Mouse (Mus musculus) MN1 (cell line): ENCODE measurements around the gene Slitrk4.

Experiments
- DNase-seq: peaks from one replicate; pipeline ENCODE4 v3.0.0-alpha.2; 2016; ENCODE audit warnings: low spot score

Slitrk4 gene

DNA sequence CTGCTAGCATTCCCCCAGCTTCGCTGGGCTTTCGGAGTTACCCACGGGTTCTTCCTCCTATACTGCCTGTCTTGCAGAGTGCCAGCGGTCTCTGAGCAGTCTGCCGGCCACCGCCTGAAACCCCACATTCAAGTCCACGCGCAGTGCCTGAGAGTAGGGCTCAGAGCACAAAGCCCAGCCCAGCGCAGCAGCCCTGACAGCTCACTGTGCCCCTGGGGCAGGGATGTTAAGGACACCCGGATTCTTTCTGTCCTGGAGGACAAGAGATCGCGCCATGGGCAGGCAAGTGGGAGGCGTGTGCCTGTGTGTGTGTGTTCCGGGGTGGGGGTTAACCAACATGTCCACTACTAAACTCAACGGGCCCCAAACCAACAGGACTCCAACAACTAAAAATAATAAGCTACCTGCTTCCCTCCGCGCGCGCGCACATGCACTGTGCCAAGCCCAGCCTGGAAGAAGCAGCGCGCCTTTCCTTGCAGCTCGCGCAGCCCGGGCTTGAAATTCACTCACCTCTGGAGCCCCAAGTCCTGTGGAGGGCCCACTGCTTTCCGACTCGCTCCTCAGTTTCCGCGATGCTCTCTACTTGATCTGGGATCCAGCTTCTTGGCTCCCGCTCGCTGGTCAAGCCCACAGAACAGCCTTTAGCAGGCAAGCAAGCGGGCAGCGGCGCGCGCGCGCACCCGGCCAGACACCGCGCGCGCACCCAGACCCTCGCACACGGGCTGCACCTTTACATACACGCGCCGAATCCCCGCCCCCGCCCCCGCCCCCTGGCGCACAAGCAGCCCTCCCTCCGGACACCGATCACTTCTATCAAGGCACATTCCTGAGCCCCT is at the start of gene Slitrk4:
Gene Slitrk4 (minus strand): TSS at position 707 of the 836 bp plus-strand sequence.
- no peak for DNase-seq

DNA sequence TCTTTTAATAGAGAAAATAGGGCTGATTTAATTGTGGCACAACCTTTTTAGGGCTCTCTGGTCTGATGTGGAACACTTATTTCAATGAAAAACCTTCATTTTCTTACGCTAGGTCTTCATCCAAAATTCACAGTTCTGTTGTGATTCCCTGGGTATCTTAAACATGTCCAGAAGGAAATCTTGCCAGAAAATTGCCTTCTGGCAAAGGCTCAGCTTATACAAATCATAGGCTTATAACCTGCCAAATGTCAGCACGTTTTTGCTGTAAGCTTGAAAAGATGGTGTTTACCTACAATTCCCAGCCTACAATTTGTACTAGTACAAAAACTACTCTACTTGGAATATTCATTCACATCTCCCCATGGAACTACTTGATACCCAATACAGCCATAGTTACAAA is 42.7 kb upstream of the Slitrk4 start:
- DNase-seq: no peak

DNA sequence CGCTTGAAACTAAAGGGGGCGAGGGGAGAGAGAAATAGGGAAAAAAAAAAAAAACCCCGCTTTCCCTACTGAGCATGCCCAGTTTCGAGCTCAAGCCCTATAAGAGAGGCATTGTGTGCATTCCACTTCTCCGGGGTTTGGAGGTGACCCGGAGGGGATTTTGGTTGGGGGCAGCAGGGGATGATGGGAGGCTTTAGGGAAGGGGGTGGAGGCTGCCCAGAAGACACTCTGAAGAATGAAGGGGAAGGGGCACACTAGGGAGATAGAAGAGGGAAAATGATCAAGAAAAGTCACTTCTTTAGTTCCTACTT is 1.1 kb upstream of the Slitrk4 start:
- DNase-seq: no peak

DNA sequence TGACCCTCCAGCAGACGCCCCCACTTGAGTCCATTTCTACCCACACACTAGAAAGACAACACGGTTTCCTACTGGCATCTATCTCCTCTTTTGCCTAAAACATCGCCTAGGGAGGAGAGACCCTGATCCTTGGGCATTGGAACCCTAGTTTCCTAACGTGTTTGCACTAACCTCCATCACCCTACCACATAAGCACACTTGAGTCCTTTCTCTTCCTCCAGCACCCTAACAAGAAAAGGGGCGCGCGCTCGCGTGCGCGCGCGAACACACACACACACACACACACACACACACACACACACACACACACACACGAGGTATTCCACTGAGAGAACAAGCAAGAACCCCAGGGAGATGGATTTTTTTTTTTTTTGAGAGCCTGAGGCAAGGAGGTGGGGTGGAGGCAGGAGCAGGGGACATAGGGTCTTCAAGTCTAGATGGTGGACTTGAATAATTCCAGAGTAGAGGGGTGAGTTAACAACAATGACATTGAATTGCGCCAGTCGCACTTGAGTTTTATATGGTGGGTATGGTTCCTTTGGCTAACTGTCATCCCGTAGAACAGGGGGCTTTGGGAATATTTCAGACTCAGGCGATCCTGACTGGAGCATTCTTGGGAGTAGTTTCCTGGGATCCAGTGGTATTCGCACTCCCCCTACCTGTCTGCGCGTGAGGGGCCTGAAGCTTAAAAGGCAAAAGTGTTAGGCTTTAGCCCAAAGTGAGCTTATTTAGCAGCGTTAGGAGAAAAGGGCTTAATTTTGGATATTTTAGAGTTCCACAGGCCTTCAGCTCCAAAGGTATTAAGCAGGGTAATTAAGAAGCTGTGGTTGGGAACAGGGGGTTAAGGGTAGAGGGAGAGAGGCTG is 562 bp upstream of the Slitrk4 start:
- DNase-seq: no peak

DNA sequence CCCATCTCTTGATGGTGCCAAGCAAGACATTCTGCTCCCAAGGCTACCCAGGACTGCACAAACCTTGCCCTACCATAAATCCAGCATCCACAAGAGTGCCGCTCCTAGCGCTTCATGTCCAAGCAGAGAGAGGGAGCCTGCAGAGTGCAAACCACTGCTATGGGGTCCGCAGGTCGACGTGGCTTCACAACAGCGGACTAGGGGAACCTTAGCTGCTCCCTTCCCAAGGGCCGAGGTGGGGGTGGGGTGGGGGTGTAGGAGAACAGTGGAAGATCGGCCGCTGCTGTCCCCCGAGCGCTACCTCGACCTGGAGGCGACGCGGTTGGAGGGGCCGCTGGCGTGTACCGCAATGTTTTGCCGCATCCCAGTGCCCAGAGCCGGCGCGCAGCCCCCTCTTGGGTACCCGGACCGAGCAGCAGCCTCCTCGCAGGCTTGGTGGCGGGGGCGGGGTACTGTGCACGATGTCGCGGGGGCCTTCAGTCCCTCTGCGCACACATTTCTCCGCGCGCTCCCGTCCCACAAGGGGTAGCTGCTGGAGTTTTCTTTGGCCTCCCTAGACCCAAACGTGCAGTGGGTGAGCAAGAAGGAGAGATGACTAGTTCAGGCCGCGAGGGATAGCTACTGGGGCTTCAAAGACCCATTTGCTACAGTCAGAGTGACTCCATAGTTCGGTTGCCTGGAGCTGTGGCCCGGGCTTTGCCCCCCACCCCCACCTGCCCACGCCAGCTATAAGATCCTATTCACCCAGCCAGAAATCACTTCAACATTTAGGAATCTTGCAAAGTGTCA is 1.1 kb downstream of the Slitrk4 start:
- DNase-seq: no peak

DNA sequence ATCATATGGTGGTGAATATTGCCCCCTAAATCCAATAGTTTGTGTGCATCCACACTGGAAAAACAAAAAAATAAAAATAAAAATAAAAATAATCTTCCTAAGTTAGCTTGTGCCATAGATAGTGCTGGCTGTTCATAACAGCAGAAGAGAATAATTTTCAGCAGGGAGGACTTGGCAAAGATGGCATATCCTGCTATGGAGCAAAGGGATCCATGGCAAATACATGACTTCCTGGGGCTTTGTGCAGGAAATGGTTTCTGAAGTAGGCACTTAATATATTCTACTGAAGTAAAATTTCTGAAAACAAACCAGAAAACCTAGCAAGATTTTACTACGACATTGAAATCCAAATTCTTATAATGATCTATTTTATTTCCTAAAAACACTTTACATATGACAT is 13.3 kb downstream of the Slitrk4 start:
- DNase-seq: no peak
